Mouse (Mus musculus): ENCODE data around the gene Cela1. TPM values are rescaled to one million over a fixed set of nuclear protein-coding genes. Genes with fewer than 3 reads are reported as not detected.

Cela1 gene
- total RNA-seq, 2 experiments from 2014 or later, result 0.98 TPM; not detected in 1

DNA sequence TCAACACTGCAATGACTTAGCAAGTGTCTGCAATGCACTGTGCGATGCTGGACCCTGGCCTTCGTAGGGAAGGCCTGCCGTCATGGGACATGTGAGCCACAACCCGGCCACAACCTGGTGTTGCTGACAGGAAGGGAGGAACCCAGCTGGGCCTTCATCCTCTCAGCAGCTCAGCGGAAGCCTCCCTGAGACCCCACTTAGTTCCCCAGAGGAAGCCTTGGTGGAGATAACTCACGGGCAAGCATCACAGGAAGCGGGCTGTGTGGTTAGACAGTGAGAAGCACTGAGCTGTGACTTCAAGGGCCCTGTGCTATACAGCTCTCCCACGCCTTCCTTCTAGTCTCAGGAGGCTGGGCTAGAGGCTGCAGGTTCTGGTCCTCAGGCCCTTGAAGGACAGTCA, 18.5 kb upstream of the Cela1 start:
- no peak for DNase-seq
- intact Hi-C loops (cut with DNase I), result no loop called here

- intact Hi-C loops (cut with DNase I), result no loop called here
- no peak for DNase-seq
Observed at GRCm38 (mm10) chr15:100705376-100705775, 17.7 kb upstream of the Cela1 start.

DNA sequence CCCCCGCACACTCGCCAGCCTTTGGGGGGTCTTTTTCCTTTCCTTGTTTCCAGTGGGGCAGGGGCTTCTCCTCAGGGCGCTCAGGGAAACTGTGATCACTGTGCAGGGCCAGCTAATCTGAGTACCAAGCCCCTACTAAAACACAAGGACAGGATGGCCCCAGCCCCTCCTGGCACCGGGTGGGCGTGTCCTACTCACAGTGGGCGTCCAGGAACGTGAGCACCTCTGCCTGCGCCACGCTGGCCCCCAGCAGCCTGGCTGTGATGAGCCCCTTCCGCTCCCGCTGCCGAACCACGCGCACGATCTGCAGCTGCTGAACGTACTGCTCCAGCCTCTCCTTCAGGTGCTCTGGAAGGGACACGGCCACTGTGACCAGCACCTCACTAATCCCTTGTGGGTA, 16.2 kb upstream of the Cela1 start:
- DNase-seq, result no peak
- intact Hi-C loops (cut with DNase I), result no loop called here

DNA sequence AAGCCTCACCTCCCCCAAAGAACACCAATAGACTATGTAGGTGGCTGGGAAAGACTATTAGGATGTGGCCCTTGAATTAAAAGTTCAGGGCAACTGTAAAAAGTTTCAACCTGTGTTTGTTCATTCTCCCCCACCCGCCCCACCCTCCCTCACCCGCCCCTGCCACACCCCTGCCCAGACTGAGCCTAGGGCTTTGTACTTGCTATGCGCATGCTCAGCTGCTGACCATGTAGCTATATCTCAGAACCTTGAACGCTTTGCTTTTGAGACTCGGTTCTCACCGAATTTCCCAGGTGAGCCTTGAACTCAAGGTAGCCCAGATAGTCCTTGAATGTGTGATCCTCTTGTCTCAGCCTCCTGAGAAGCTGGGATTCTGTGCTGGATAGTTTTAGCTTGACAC, 14.1 kb upstream of the Cela1 start:
- DNase-seq, result no peak
- intact Hi-C loops (cut with DNase I), result no loop called here

DNA sequence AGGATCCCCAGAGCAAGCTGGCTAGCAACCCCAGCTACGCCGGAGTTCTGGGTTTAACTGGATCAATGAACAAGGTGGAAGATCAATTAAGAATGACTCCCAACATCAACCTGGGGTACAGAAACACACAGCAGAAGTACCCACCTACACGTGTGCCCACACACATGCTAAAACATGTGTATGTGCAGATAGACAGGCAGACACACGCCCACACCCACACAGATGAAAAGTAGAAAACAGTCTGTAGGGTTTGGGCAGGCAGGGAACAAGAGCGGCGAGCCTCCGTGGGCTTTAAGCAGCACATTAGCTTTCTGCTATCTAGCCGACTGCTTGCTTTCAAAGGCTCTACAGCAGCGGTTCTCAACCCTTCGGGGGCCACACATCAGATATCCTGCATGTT, 13.4 kb upstream of the Cela1 start:
- intact Hi-C loops (cut with DNase I), result no loop called here
- no peak for DNase-seq

DNA sequence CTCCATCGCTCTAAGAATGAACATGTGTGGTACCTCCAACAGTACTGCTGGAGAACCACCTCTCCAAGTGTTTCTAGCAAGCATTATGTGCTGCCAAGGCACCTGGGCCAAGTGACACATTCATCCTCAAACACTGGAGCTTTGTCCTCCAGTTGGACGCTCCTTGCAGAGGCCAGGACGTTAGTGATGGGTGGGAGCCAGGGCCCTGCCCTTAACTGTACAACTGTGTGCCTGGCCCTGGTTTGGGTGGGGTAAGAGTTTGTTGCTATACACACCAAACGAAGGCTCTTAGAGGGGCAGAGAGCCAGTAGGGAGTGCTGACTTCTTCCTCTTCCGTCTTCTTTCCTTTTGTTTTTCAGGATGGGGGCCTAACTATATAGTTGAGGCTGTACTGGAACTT, 12.7 kb upstream of the Cela1 start:
- intact Hi-C loops (cut with DNase I), result no loop called here
- DNase-seq, result no peak

GRCm38 (mm10) chr15:100699386-100699785, 11.7 kb upstream of the Cela1 start:
- DNase-seq, result no peak
- intact Hi-C loops (cut with DNase I), result no loop called here

GRCm38 (mm10) chr15:100698078-100698477, 10.4 kb upstream of the Cela1 start:
- intact Hi-C loops (cut with DNase I), result no loop called here
- no peak for DNase-seq

DNA sequence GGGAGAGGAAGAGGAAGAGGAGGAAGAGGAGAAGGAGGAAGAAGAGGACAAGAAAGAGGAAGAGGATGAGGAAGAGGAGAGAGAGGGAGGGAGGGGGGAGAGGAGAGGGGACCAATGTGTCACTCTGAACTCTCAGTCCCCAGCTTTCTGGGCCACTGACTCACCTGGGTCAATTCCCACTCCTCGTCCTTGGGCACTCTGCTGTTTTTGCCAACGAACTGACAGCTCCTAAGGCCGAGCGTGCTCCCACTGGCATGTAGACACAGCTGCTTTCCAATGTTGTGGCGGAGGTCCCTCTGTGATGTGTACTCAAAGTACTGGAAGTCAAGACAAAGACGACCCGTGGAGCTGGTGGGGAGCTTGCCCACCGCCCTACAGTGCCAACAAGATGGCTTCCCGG, 6.7 kb upstream of the Cela1 start:
- intact Hi-C loops (cut with DNase I), result no loop called here
- DNase-seq, result no peak

- intact Hi-C loops (cut with DNase I), result no loop called here
- no peak for DNase-seq
Observed at GRCm38 (mm10) chr15:100691990-100692389, 4.3 kb upstream of the Cela1 start.

GRCm38 (mm10) chr15:100686989-100687388, 732 bp downstream of the Cela1 start:
- intact Hi-C loops (cut with DNase I), result no loop called here
- no peak for DNase-seq

DNA sequence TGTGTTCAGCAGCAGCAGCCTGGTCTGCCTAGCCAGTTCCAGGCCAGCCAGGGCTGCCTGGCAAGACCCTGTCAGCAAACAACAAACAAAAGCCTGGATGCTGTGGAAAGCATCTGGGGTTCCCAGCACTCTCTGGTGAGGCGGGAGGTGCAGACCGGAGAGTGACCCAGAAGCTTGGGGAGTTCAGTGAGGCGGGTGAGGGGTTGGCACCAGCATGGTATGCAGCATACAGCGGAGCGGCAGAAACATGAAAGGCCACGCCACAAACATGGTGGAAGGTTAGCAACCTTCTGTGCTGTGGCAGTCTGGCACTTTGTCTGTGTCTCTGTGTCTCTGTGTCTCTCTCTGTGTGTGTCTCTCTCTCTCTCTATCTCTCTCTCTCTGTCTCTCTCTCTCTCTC, 1.3 kb downstream of the Cela1 start:
- intact Hi-C loops (cut with DNase I), result no loop called here
- no peak for DNase-seq

GRCm38 (mm10) chr15:100685849-100686248, 1.9 kb downstream of the Cela1 start:
- DNase-seq, result no peak
- intact Hi-C loops (cut with DNase I), result no loop called here

DNA sequence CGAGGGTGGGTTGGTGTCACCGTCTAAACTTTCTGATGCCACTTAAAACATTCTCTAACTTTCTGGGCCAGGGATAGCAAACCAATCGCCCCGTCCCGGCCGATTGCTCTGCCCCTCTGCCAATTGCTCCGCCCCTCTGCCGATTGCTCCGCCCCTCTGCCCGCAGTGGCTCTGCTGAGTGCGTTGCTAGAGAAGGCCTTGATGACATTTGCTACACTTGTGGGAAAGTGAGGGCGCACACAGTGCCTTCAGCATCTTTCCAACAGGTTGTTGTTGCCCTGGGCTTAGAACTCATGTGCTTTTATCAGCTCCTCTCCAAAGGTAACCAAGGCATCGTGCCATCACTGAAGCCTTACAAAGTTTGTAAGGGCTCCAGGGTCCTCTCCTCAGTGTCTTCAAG, 2.5 kb downstream of the Cela1 start:
- intact Hi-C loops (cut with DNase I), result no loop called here

DNA sequence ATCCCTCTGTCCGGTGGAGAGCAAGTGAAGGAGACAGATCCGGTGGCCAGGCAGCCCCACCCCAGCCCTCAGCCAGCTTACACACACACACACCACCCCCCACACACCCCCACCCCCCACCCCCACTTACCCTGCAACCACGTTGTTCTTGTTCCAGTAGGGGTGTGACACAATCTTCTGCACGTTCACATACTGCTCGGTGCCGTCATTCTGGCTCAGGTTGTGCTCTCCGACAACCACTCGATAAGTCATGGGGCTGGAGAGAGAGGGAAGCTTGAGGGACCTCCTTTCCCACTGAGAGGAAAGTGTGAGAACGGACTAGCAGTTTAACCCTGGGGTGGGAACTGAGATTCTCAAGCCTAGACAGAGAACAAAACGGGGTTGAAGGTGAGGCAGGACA, 3.3 kb downstream of the Cela1 start:
- intact Hi-C loops (cut with DNase I), result no loop called here
- DNase-seq, result no peak

More for the DNA sequence above, 2.5 kb downstream of the Cela1 start:
- DNase-seq, result no peak

DNA sequence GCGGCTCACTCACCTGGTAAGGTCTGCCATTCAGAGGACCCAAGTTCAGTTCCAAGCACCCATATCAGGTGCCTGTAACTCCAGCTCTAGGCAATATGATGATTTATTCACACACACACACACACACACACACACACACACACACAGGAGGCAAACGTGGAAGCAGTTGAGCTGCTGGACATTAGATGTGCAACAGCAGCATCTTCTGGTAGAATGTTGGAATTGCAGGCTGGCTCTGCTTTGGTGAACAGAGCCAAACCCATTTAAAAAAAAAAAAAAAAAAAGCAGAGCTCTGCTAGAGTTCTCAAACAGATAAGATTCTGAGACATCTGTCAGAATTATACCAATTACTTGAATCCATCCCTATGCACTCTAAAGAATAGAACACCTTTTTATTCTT, 4.7 kb downstream of the Cela1 start:
- intact Hi-C loops (cut with DNase I), result loop anchor here (2.0 kb wide), 1 partner anchor 70 kb away; no protein-coding TSS in a partner anchor
- peak; percentile 79 to 84 for DNase-seq

- intact Hi-C loops (cut with DNase I), result loop anchor here (1.0 to 2.0 kb wide), 3 partner anchors 69 to 213 kb away; no protein-coding TSS in a partner anchor
- no peak for DNase-seq
Observed at GRCm38 (mm10) chr15:100681770-100682169, 6.0 kb downstream of the Cela1 start.

DNA sequence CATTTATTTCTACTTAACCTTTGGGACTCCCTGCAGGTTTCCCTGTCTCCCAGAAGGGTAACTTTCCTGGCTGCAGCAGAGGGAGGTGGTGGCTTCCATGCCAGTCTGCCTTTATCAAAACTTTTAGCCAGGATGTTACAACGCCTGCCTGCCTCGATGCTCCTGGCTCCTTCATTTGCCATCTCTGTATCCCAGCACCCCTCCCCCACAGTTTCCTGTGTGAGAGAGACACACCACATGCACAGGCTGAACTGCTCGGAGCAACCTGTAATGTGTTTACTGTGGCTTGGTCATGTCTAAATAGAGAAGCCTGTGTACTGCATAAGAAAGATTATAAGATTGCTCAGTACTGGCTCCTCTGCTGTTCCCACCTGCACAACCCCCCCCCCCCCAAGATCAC, 7.3 kb downstream of the Cela1 start:
- intact Hi-C loops (cut with DNase I), result no loop called here
- no peak for DNase-seq

DNA sequence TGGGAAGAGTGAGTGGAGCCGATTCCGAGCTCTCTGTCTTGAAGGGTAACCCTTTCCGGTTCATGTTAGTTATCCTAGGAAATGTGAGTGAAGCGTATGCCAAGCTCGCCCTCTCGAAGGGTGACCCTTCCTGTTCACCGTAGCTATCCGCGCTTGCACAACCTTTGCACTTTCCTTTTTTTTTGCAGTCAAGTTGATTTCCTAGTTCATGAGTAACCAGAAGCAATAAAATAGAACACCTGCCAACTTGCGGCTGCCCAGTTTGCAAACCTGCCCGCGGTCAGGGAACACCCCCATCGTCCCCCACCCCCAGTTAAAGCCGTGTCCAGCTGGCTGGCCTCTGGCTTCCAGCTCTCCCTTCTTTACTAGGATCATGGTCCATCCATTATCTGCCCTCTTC, 8.7 kb downstream of the Cela1 start:
- no peak for DNase-seq
- intact Hi-C loops (cut with DNase I), result no loop called here

GRCm38 (mm10) chr15:100678581-100678980, 9.1 kb downstream of the Cela1 start:
- intact Hi-C loops (cut with DNase I), result no loop called here
- no peak for DNase-seq

DNA sequence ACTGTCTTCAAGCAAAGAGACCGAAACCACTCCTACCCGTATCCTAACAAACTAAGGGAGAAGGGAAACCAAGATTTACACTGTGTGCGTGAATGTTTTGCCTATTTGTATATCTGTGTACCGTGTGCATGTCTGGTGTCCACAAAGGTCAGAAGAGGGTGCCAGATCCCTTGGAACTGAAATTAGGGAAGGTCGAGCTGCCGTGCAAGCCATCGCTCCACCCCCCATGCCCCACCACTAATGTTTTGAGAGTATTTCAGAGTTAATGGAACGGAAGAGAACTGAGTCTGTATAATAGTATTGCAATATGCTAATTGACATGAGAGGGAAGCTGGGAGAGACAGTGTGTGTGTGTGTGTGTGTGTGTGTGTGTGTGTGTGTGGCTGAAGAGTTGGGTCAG, 10.0 kb downstream of the Cela1 start:
- DNase-seq, result no peak
- intact Hi-C loops (cut with DNase I), result no loop called here

- no peak for DNase-seq
- intact Hi-C loops (cut with DNase I), result no loop called here
Observed at GRCm38 (mm10) chr15:100676521-100676920, 11.2 kb downstream of the Cela1 start.

- no peak for DNase-seq
Observed at GRCm38 (mm10) chr15:100675486-100675885, 12.2 kb downstream of the Cela1 start.

DNA sequence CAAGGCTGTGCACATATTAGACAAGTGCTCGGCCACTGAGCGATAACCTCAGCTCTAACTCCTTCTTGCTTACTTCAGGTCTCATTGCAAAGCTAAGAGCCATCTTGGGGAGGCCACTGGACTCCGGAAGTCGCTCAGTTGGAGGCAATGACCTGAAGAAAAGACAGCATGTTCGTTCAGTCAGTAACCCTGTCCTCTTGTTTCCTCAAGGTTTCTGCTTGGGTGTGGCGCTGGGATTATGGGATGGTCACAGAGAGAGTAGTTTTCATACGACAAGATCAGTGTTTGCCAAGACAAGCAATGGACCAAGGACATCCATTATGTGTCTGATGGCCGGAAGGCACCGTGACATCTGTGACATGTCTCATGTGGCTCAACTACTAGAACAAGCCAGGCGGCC, 13.2 kb downstream of the Cela1 start:
- intact Hi-C loops (cut with DNase I), result no loop called here
- no peak for DNase-seq

More at GRCm38 (mm10) chr15:100675486-100675885, 12.2 kb downstream of the Cela1 start:
- intact Hi-C loops (cut with DNase I), result no loop called here

Measured in heart, postnatal 36 days (tissue).